Mouse (Mus musculus) neural tube, embryonic 11.5 days (tissue): Measurements from ENCODE around the gene Dazap1. TPM values are rescaled to one million over a fixed set of nuclear protein-coding genes. Genes with fewer than 3 reads are reported as not detected.

Source experiments
- ATAC-seq: fragments of 200-750 bp; cut with Nextera tagmentation; 2 replicates; pipeline ENCODE4 v1.8.0; 2017; ENCODE audit warnings: moderate number of reproducible peaks, mild to moderate bottlenecking, moderate TSS enrichment, moderate library complexity; ENCODE audit not compliant: insufficient read depth, low FRiP score, low TSS enrichment
- DNase-seq: peaks from one replicate; pipeline ENCODE4 v3.0.0-alpha.2; 2015; ENCODE audit warnings: low spot score
- H3K27ac ChIP-seq: fragments of 300-500 bp; sonication (generic); 2 replicates; pipeline ENCODE4 v1.5.1; 2014; ENCODE audit warnings: low read depth, mild to moderate bottlenecking, low read length
- H3K27me3 ChIP-seq: fragments of 300-500 bp; sonication (generic); 2 replicates; pipeline ENCODE4 v1.6.1; 2014; ENCODE audit warnings: mild to moderate bottlenecking, low read length, mixed read lengths; ENCODE audit not compliant: control insufficient read depth, insufficient read depth
- H3K36me3 ChIP-seq: fragments of 300-500 bp; sonication (generic); 2 replicates; pipeline ENCODE4 v1.6.1; 2014; ENCODE audit warnings: mild to moderate bottlenecking, low read length, moderate library complexity, mixed read lengths; ENCODE audit not compliant: control insufficient read depth, insufficient read depth
- H3K4me1 ChIP-seq: fragments of 300-500 bp; sonication (generic); 2 replicates; pipeline ENCODE4 v1.6.1; 2014; ENCODE audit warnings: low read length, mixed read lengths; ENCODE audit not compliant: control insufficient read depth, insufficient read depth
- H3K4me2 ChIP-seq: fragments of 300-500 bp; sonication (generic); 2 replicates; pipeline ENCODE4 v1.6.1; 2014; ENCODE audit warnings: low read depth, mild to moderate bottlenecking, moderate library complexity
- H3K4me3 ChIP-seq: fragments of 300-500 bp; sonication (generic); 2 replicates; pipeline ENCODE4 v1.5.1; 2014; ENCODE audit warnings: low read depth, low read length
- H3K9ac ChIP-seq: fragments of 300-500 bp; sonication (generic); 2 replicates; pipeline ENCODE4 v1.6.1; 2014; ENCODE audit warnings: mild to moderate bottlenecking, low read length
- H3K9me3 ChIP-seq: fragments of 300-500 bp; sonication (generic); 2 replicates; pipeline ENCODE4 v1.6.1; 2016; ENCODE audit warnings: low read length; ENCODE audit not compliant: control insufficient read depth
- WGBS: fragments of 180-500 bp; shearing (Covaris S2); extraction: QIAGEN DNeasy Blood & Tissue Kit; methylation state at CpG from one replicate; pipeline ENCODE4 v1.1.7; 2014; 5-methylcytosine and 5-hydroxymethylcytosine counted together
- polyA plus RNA-seq: library from polyadenylated mRNA; unstranded; fragments of >200 nt; fragmentation: Nextera tagmentation; extraction: Ambion mirVana; gene quantifications from 2 replicates; pipeline ENCODE4 v1.2.1, GENCODE M21; 2014

Gene Dazap1
- polyA plus RNA-seq, 1 experiment from 2014 or later = 51.9 TPM

DNA sequence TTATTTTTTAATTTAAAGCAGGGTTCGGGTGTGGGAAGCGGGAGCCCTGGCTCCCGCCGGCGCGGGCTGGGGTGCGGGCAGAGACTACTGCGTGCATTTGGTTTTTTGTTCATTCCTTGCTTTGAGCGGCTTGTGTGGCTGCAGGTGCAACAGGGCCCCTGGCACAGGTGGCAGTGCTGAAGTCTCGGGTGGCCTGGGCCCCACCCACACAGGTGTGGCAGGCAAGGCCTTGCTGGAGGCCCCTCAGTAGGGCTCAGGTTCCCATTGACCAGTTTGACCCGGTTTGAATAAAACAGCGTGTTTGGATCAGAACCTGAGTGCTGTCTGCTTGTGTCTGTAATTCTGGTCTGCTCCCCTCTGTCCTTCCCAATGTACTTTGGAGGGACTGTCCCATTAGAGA is 26.8 kb downstream of the Dazap1 start:
- H3K27ac ChIP-seq = no peak overlapping the region
- H3K9ac ChIP-seq = no peak overlapping the region
- H3K4me1 ChIP-seq = peaks cover 4% of the 10 kb centered on the region
- ATAC-seq (no peak), DNase-seq (no peak)
- H3K36me3 ChIP-seq = peaks cover 17% of the 10 kb centered on the region
- 91% methylated on average over 12 of the region's 12 CpGs for WGBS
- no peak overlapping the region for H3K4me2 ChIP-seq
- no peaks in the 10 kb centered on the region for H3K9me3 ChIP-seq
- no peaks in the 10 kb centered on the region for H3K27me3 ChIP-seq
- H3K4me3 ChIP-seq = no peak overlapping the region

DNA sequence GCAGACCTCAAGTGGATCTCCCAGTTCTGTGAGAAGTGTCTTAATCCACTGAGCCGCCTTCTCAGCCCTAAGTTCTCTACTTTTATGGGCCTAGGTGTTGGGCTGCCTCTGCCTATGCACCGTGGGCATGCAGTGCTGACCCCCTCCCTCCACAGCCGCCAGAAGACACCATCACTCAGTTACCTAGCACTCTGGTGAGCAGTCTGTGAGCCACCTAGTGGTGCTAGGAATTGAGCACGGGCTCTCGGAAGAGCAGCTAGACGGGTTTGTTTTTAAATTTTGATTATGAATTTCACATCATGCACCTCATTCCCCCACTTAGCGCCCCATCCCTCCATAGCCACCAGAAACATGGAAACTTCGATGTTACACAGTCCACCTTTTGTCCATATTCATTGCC is 27.4 kb downstream of the Dazap1 start:
- no peaks in the 10 kb centered on the region for H3K27me3 ChIP-seq
- no peaks in the 10 kb centered on the region for H3K9me3 ChIP-seq
- DNase-seq (no peak), ATAC-seq (no peak)
- no peak overlapping the region for H3K4me2 ChIP-seq
- peaks cover 13% of the 10 kb centered on the region for H3K36me3 ChIP-seq
- 73% methylated on average over 8 of the region's 8 CpGs for WGBS
- peaks cover 10% of the 10 kb centered on the region for H3K4me1 ChIP-seq
- no peak overlapping the region for H3K27ac ChIP-seq
- no peak overlapping the region for H3K4me3 ChIP-seq
- no peak overlapping the region for H3K9ac ChIP-seq

DNA sequence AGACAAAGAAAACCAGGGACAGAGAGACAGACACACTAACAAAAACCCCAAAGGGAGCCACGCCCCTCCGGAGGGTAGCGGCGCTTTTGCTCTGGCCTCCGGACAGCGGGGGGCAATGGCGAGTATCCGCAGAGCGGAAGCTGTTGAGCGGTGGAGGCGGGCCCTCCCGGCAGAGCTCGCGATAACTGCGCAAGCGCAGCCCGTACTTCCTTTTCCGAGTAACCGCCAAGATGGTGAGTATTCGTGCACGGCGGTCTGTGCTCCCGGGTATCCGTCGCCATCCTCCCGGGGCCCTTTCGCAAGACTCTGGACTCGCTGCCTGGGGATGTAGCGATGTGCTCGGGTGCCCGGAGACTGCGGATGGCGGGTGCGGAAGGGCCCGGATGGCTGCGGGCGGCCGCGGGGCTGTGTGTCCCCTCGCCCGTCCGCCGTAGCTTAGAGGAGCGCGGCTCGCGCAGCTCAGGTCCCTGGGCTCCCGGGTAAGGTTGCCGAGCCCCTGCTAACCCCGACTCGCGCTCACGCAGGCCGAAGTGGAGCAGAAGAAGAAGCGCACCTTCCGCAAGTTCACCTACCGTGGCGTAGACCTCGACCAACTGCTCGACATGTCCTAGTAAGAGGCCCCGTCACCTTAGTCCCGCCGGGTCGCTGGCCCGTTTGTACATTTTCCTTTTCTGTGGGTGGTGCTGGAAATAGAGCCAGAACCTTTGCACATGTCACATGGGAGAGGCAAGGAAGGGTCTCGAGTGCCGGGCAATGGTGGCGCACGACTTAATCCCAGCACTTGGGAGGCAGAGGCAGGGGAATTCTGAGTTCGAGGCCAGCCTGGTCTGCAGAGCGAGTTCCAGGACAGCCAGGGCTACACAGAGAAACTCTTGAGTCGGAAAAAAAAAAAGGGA is 31.2 kb downstream of the Dazap1 start, which contains the start of gene Rps15:
Rps15 (plus strand) TSS at position 203 of the 896 bp plus-strand sequence.
- H3K4me3 ChIP-seq = peak within 1 kb of the TSS; percentile 97
- ATAC-seq (peak; percentile 72), DNase-seq (peak; percentile 97)
- WGBS = under 1% methylated on average over 72 of the region's 72 CpGs
- peak within 1 kb of the TSS; percentile 90 for H3K4me2 ChIP-seq
- peak within 1 kb of the TSS; percentile 89 for H3K27ac ChIP-seq
- H3K36me3 ChIP-seq = peaks cover 8% of the 10 kb centered on the region
- H3K27me3 ChIP-seq = no peaks in the 10 kb centered on the region
- peaks cover 18% of the 10 kb centered on the region for H3K4me1 ChIP-seq
- H3K9ac ChIP-seq = peak within 1 kb of the TSS; percentile 99
- H3K9me3 ChIP-seq = no peaks in the 10 kb centered on the region

DNA sequence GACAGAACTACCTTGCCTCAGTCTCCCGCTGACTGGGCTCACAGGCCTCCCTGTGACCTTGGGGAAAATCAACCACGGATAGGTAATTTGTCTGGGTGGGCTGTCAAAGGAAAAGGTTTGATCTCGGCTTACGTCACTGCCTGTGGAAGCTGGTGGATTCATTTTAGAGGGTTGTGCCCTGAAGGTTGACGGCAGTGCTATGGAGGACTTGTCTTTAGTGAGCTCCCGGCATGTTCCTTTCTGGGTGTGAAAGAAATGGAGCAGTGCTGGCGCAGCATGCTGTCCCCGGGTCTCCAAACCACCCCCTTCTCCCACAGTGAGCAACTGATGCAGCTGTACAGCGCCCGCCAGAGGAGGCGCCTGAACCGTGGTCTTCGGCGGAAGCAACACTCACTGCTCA is 32.0 kb downstream of the Dazap1 start:
- Histone ChIP-seq H3K9me3 (no peaks in the 10 kb centered on the region), H3K36me3 (peaks cover 6% of the 10 kb centered on the region), H3K27ac (peak overlapping the region; percentile 89), H3K4me2 (peak overlapping the region; percentile 90), H3K4me1 (peaks cover 20% of the 10 kb centered on the region), H3K4me3 (peak overlapping the region; percentile 97), H3K27me3 (0 out of 2 replicates have a peak, but pooled peaks cover under 1% of the 10 kb centered on the region), H3K9ac (peak overlapping the region; percentile 99)
- ATAC-seq = no peak
- no peak for DNase-seq
- 34% methylated on average over 14 of the region's 14 CpGs for WGBS

DNA sequence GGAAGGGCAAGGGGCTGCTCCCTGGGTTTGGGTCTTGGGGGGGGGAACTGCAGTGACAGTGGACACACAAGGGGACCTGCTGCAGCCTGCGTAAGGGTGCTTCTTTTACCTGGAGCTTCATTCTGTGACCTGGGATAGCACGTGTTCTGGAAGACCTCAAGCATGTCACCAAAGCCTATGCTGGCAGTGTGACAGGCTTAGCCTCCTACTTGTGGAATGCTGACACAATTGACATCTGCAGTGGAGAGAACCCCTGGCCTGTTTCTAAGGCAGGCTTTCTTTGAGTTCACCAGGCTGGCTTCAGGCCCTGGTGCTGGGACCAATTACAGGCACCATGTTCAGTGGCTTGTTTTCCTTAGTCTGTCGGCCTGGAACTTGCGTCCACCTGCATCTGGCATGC is 33.0 kb downstream of the Dazap1 start:
- Histone ChIP-seq H3K27ac (no peak overlapping the region), H3K4me1 (peaks cover 20% of the 10 kb centered on the region), H3K9ac (no peak overlapping the region), H3K4me2 (peak overlapping the region; percentile 4; the same call in 1 of the 2 replicates), H3K27me3 (peaks cover 6% of the 10 kb centered on the region), H3K4me3 (no peak overlapping the region), H3K9me3 (no peaks in the 10 kb centered on the region), H3K36me3 (peaks cover 6% of the 10 kb centered on the region)
- 73% methylated on average over 4 of the region's 4 CpGs for WGBS
- ATAC-seq (no peak), DNase-seq (no peak)

DNA sequence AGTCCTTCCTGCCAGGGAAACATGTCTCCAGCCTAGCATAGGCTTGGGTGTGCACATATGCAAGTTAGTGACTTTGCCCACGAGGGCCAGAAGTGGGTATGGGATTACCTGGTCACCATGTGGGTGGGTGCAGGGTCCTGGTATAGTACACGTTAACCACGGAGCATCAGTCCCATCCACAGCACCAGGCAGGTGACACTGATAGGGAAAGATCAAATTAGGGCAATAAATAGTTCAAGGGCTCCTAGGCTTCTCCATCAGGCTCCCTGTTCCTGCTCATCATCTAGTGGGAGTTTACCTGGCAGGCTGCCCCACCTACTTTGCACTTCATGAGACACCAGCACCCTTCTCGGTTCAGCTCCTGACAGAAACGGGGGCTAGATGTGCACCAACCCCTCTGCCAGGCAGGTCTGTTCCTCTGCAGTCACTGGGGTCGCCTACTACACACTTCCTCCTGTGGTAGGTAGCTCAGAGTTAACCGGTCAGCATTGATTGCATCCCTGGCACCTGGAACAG is 33.6 kb downstream of the Dazap1 start:
- Histone ChIP-seq H3K36me3 (peaks cover 6% of the 10 kb centered on the region), H3K9ac (no peak overlapping the region), H3K9me3 (no peaks in the 10 kb centered on the region), H3K27ac (0 out of 2 replicates have a peak overlapping the region, but pooled peaks have one; percentile 27), H3K4me2 (peak overlapping the region; percentile 9; the same call in 1 of the 2 replicates), H3K4me1 (peaks cover 26% of the 10 kb centered on the region), H3K4me3 (peak overlapping the region; percentile 4; the same call in 1 of the 2 replicates), H3K27me3 (peaks cover 10% of the 10 kb centered on the region)
- no peak for ATAC-seq
- no peak for DNase-seq
- WGBS = 51% methylated on average over 7 of the region's 7 CpGs

DNA sequence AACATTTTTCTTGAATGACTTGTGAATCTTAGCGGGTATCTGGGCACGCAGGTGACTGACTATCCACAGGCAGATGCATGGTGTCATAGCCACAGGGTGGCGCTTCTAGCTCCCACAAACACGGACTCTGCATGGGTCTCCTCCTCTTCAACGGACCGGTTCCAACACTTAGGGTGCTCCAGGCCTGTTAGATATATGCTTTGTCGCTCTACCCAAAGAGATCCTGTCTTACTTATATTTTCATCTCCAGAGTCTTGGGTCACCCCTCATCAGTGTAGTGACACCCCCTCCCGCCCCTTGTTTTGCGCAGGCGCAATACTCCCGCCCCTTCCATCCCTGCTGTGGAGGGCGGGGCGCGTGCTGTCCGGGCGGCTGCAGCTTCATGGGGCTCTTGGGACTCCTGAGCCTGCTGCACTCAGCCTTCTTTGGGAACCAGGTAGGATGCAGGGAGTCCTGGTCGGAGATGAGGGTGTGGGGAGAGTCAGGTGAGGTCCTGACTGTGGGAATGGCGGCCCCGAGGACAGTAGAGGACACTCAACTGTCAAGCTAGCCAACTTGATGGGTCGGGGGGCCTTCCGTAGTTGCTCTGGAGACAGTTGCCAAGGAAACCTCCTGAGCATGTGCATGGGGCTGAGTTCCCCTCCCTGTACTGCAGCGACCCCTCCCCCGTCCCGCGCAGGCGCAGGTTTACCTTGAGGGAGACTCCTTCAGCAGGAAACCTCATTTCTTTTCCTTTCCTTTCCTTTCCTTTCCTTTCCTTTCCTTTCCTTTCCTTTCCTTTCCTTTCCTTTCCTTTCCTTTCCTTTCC is 34.5 kb downstream of the Dazap1 start, which contains the start of gene Apc2:
Apc2 (plus strand) TSS at position 360 of the 808 bp plus-strand sequence.
- H3K27ac ChIP-seq = peak within 1 kb of the TSS; percentile 76
- peaks cover 6% of the 10 kb centered on the region for H3K36me3 ChIP-seq
- peak within 1 kb of the TSS; percentile 44 for H3K9ac ChIP-seq
- peak; percentile 85 for DNase-seq
- H3K4me2 ChIP-seq = peak within 1 kb of the TSS; percentile 67
- peak; percentile 45 for ATAC-seq
- H3K9me3 ChIP-seq = no peaks in the 10 kb centered on the region
- peaks cover 12% of the 10 kb centered on the region for H3K27me3 ChIP-seq
- H3K4me1 ChIP-seq = peaks cover 27% of the 10 kb centered on the region
- H3K4me3 ChIP-seq = peak within 1 kb of the TSS; percentile 35
- WGBS = under 1% methylated on average over 26 of the region's 26 CpGs

DNA sequence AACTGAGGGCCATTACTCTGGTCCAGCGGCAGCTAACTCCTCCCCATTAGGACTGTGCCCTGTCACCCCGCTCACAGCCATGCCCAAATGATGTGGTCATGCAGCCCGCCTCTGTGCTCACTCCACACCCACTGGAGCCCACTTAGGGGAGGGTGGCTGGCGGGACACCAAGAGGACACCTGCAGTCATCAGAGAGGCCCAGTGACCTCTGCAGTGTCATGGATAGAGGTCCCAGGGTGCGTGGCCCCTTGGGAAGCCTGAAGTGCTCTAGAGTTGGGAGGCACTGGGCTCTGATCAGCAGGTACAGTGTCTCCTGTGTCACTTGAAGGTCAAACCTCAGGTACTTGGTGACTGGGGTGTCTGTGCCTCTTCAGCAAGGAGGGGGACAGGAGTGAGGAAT is 35.5 kb downstream of the Dazap1 start:
- Histone ChIP-seq H3K4me2 (peak overlapping the region; percentile 67), H3K36me3 (peaks cover 6% of the 10 kb centered on the region), H3K27me3 (peaks cover 12% of the 10 kb centered on the region), H3K9me3 (no peaks in the 10 kb centered on the region), H3K4me3 (0 out of 2 replicates have a peak overlapping the region, but pooled peaks have one; percentile 35), H3K4me1 (peaks cover 27% of the 10 kb centered on the region), H3K27ac (peak overlapping the region; percentile 56; the same call in 1 of the 2 replicates), H3K9ac (peak overlapping the region; percentile 44; the same call in 1 of the 2 replicates)
- ATAC-seq (no peak), DNase-seq (no peak)
- 84% methylated on average over 5 of the region's 5 CpGs for WGBS
